Comparison of ENCODE assay signal across 14 mouse cellular contexts in genomic region chr5:9495456-9495855, GRCm38 (mm10).
DNase-seq lines count a peak whose midpoint lies in the region; ATAC-seq and TF ChIP-seq lines count a peak whose summit lies in the region.
"Had no signal": no experiment of that assay in that cellular context is flagged by ENCODE, and none has a peak within 500 bp of the region (broad histone marks: within the 10 kb centered on the region; RNA-seq: fewer than 3 reads in every experiment).

No protein-coding gene starts in this region.

- no peak overlapping the region for H3K4me2 ChIP-seq in hindbrain, embryonic 12.5 days (replicated peaks)
- H3K4me2 ChIP-seq: neural tube, embryonic 15.5 days had no signal

- no peak overlapping the region for H3K4me3 ChIP-seq in hindbrain, embryonic 12.5 days
- H3K4me3 ChIP-seq: limb, embryonic 10.5 days; neural tube, embryonic 15.5 days had no signal

- no peaks in the 10 kb centered on the region for H3K36me3 ChIP-seq in hindbrain, embryonic 12.5 days
- H3K36me3 ChIP-seq: limb, embryonic 10.5 days; neural tube, embryonic 15.5 days had no signal

- peak; percentile 2 for DNase-seq in R1 (ENCODE audit: low read depth, low spot score)
- peak; percentile 17 for DNase-seq in brain, embryonic 14.5 days (ENCODE audit: low read depth)
- peak; percentile 34 to 35 for DNase-seq in cerebellum, postnatal 36 days
- DNase-seq in left cerebral cortex, postnatal 10 days (ENCODE audit: extremely low spot score in 1 of 2, low spot score in 2 of 2) = peak; percentile 17 to 41
- DNase-seq in heart, adult 18-20 months = no peak
- no peak for DNase-seq in gastrocnemius, adult 18-20 months (ENCODE audit: low spot score)
- DNase-seq: adrenal gland, postnatal 36 days; kidney, adult 2 months; thymus, adult 18-20 months had no signal

- ATAC-seq in megakaryocyte progenitor cell, adult 5-6 weeks (replicated peaks; ENCODE audit: poor library complexity) = no peak
- no peak for ATAC-seq in hindbrain, embryonic 12.5 days (ENCODE audit: low FRiP score)

- H3K27ac ChIP-seq in hindbrain, embryonic 12.5 days = no peak overlapping the region
- H3K27ac ChIP-seq: limb, embryonic 10.5 days; macrophage; neural tube, embryonic 15.5 days had no signal

- intact Hi-C loops in left cerebral cortex, postnatal 10 days (cut with DNase I) = no loop called here

- WGBS in hindbrain, embryonic 12.5 days = 22% methylated on average over 5 of the region's 5 CpGs

- no peaks in the 10 kb centered on the region for H3K4me1 ChIP-seq in hindbrain, embryonic 12.5 days
- H3K4me1 ChIP-seq: limb, embryonic 10.5 days; neural tube, embryonic 15.5 days had no signal

- no peaks in the 10 kb centered on the region for H3K27me3 ChIP-seq in hindbrain, embryonic 12.5 days
- H3K27me3 ChIP-seq: neural tube, embryonic 15.5 days had no signal

- no peak overlapping the region for H3K9ac ChIP-seq in hindbrain, embryonic 12.5 days
- H3K9ac ChIP-seq: neural tube, embryonic 15.5 days had no signal

- TF ChIP-seq POLR2A in brain, embryonic 14.5 days (IDR thresholded peaks at IDR 0.05; ENCODE audit: borderline replicate concordance, extremely low read depth, insufficient read depth, insufficient read length, poor library complexity, severe bottlenecking) = no peak

- no peaks in the 10 kb centered on the region for H3K9me3 ChIP-seq in hindbrain, embryonic 12.5 days (replicated peaks)
- H3K9me3 ChIP-seq: limb, embryonic 10.5 days; neural tube, embryonic 15.5 days had no signal

- no peak for TF ChIP-seq CTCF in brain, embryonic 14.5 days (IDR thresholded peaks at IDR 0.05; ENCODE audit: borderline replicate concordance, extremely low read depth, insufficient read depth, insufficient read length)

Comparison
In these comparisons a context has a peak if more than half of its experiments do, and no peak if none do; other contexts are left out.
1. DNase-seq: peak in R1 (single experiment), brain, embryonic 14.5 days (single experiment), cerebellum, postnatal 36 days (2 of 2) and left cerebral cortex, postnatal 10 days (2 of 2); none in heart, adult 18-20 months (0 of 2) and gastrocnemius, adult 18-20 months (single experiment).